Mouse (Mus musculus) megakaryocyte, adult 5-6 weeks (primary cell): ENCODE data around the gene Rapgef5. TPM values are rescaled to one million over a fixed set of nuclear protein-coding genes. Genes with fewer than 3 reads are reported as not detected.

ENCODE experiments used
- ATAC-seq: 2 replicates; pipeline ENCODE4 v1.8.0; 2016; ENCODE audit warnings: mild to moderate bottlenecking, inconsistent platforms; ENCODE audit not compliant: poor library complexity, severe bottlenecking
- total RNA-seq, 2 experiments: library from RNA; stranded (forward) in 1 of 2; stranded (reverse) in 1 of 2; fragments of 153-499, 151-499 nt in 1 of 2; fragments of 221-1000, 200-1000 nt in 1 of 2; gene quantifications; 2 replicates each; pipeline versions ENCODE4 v1.2.3 to v1.2.4; 2015 to 2017

Gene Rapgef5
- total RNA-seq, 2 experiments from 2014 or later: 0.44 to 0.45 TPM

GRCm38 (mm10) chr12:117528509-117529145, 12.3 kb downstream of the Rapgef5 start:
- no peak for ATAC-seq

- no peak for ATAC-seq
Measured at GRCm38 (mm10) chr12:117531106-117531505, 14.8 kb downstream of the Rapgef5 start.

- peak; percentile 77 for ATAC-seq
Measured at GRCm38 (mm10) chr12:117533176-117534086, 17.2 kb downstream of the Rapgef5 start.

- peak; percentile 51 for ATAC-seq
Measured at GRCm38 (mm10) chr12:117534087-117534751, 17.9 kb downstream of the Rapgef5 start.

- ATAC-seq: no peak
Measured at GRCm38 (mm10) chr12:117540352-117540751, 24.1 kb downstream of the Rapgef5 start.

- no peak for ATAC-seq
Measured at GRCm38 (mm10) chr12:117545277-117545676, 29.0 kb downstream of the Rapgef5 start.

- no peak for ATAC-seq
Measured at GRCm38 (mm10) chr12:117553353-117553752, 37.1 kb downstream of the Rapgef5 start.

GRCm38 (mm10) chr12:117554612-117555063, 38.4 kb downstream of the Rapgef5 start:
- ATAC-seq: 0 out of 2 replicates have a peak, but pooled peaks have one; percentile 9

GRCm38 (mm10) chr12:117560450-117560849, 44.2 kb downstream of the Rapgef5 start:
- ATAC-seq: peak; percentile 91

GRCm38 (mm10) chr12:117561411-117562059, 45.3 kb downstream of the Rapgef5 start:
- no peak for ATAC-seq

- no peak for ATAC-seq
Measured at GRCm38 (mm10) chr12:117562085-117562484, 45.8 kb downstream of the Rapgef5 start.

- ATAC-seq: no peak
Measured at GRCm38 (mm10) chr12:117563859-117564258, 47.6 kb downstream of the Rapgef5 start.

- no peak for ATAC-seq
Measured at GRCm38 (mm10) chr12:117566298-117566697, 50.0 kb downstream of the Rapgef5 start.

GRCm38 (mm10) chr12:117569671-117570070, 53.4 kb downstream of the Rapgef5 start:
- no peak for ATAC-seq

- no peak for ATAC-seq
Measured at GRCm38 (mm10) chr12:117584256-117584655, 68.0 kb downstream of the Rapgef5 start.

GRCm38 (mm10) chr12:117585390-117585789, 69.1 kb downstream of the Rapgef5 start:
- no peak for ATAC-seq

- peak; percentile 93 for ATAC-seq
Measured at GRCm38 (mm10) chr12:117586124-117586523, 69.8 kb downstream of the Rapgef5 start.

- ATAC-seq: no peak
Measured at GRCm38 (mm10) chr12:117589186-117589585, 72.9 kb downstream of the Rapgef5 start.

GRCm38 (mm10) chr12:117592019-117592418, 75.7 kb downstream of the Rapgef5 start:
- no peak for ATAC-seq

- no peak for ATAC-seq
Measured at GRCm38 (mm10) chr12:117592583-117592982, 76.3 kb downstream of the Rapgef5 start.

- ATAC-seq: no peak
Measured at GRCm38 (mm10) chr12:117595179-117595578, 78.9 kb downstream of the Rapgef5 start.
